Mouse (Mus musculus) small intestine, adult 2 months (tissue): Measurements from ENCODE around the gene Edem1. TPM values are rescaled to one million over a fixed set of nuclear protein-coding genes. Genes with fewer than 3 reads are reported as not detected.

Experiments used
- H3K27ac ChIP-seq: fragments of 200-500 bp; 2 replicates; pipeline ENCODE4 v1.5.1; 2012; ENCODE audit warnings: low read depth, low read length, control low read depth, inconsistent platforms; ENCODE audit not compliant: insufficient read depth
- H3K27me3 ChIP-seq: fragments of 200-500 bp; 2 replicates; pipeline ENCODE4 v1.6.1; 2012; ENCODE audit warnings: mild to moderate bottlenecking, moderate library complexity, low read length, inconsistent platforms; ENCODE audit not compliant: control insufficient read depth, insufficient read depth
- H3K36me3 ChIP-seq: fragments of 200-500 bp; 2 replicates; pipeline ENCODE4 v1.6.1; 2012; ENCODE audit warnings: mild to moderate bottlenecking, low read length, control low read depth, inconsistent platforms; ENCODE audit not compliant: control insufficient read depth, insufficient read depth
- H3K4me1 ChIP-seq: fragments of 200-500 bp; 2 replicates; pipeline ENCODE4 v1.6.1; 2012; ENCODE audit warnings: low read length, inconsistent platforms, mixed read lengths; ENCODE audit not compliant: control insufficient read depth, insufficient read depth, insufficient read length
- H3K4me3 ChIP-seq: fragments of 200-500 bp; 2 replicates; pipeline ENCODE4 v1.5.1; 2012; ENCODE audit warnings: low read depth, mild to moderate bottlenecking, control low read depth, inconsistent platforms, low read length, moderate library complexity
- CTCF ChIP-seq: fragments of 200-500 bp; IDR thresholded peaks from 2 replicates; pipeline ENCODE4 v1.5.1; 2012; ENCODE audit warnings: low read depth, mild to moderate bottlenecking, control low read depth, inconsistent platforms, low read length, moderate library complexity, mixed read lengths; ENCODE audit not compliant: insufficient replicate concordance, insufficient read length; ENCODE audit errors: extremely low read depth
- POLR2A ChIP-seq: fragments of 200-500 bp; IDR thresholded peaks from 2 replicates; pipeline ENCODE4 v1.6.1; 2012; ENCODE audit warnings: low read depth, mild to moderate bottlenecking, control low read depth, inconsistent platforms, low read length, moderate library complexity
- WGBS: fragments of 180-500 bp; shearing (Covaris S2); methylation state at CpG from one replicate; pipeline ENCODE4 v1.1.7; 2018; 5-methylcytosine and 5-hydroxymethylcytosine counted together
- polyA plus RNA-seq: library from polyadenylated mRNA; depleted of rRNA; stranded (reverse); fragments of >200 nt; gene quantifications from 2 replicates; pipeline ENCODE4 v1.2.3, GENCODE M21; 2012; rRNA removed

Edem1 gene
- polyA plus RNA-seq, 1 experiment, result 55.9 TPM

- H3K36me3 ChIP-seq, result no peaks in the 10 kb centered on the region
- no peaks in the 10 kb centered on the region for H3K4me1 ChIP-seq
- TF ChIP-seq CTCF (no peak), POLR2A (no peak)
- H3K27ac ChIP-seq, result no peak overlapping the region
- WGBS, result 74% methylated on average over 8 of the region's 8 CpGs
- no peaks in the 10 kb centered on the region for H3K27me3 ChIP-seq
- no peak overlapping the region for H3K4me3 ChIP-seq
Measured at GRCm38 (mm10) chr6:108896525-108897087, 68.2 kb downstream of the Edem1 start.

GRCm38 (mm10) chr6:108899231-108899630, 70.8 kb downstream of the Edem1 start:
- 52% methylated on average over 2 of the region's 2 CpGs for WGBS
- no peaks in the 10 kb centered on the region for H3K4me1 ChIP-seq
- H3K4me3 ChIP-seq, result no peak overlapping the region
- no peaks in the 10 kb centered on the region for H3K27me3 ChIP-seq
- no peak for TF ChIP-seq POLR2A
- TF ChIP-seq CTCF, result no peak
- H3K36me3 ChIP-seq, result no peaks in the 10 kb centered on the region
- H3K27ac ChIP-seq, result no peak overlapping the region

- no peaks in the 10 kb centered on the region for H3K4me1 ChIP-seq
- no peaks in the 10 kb centered on the region for H3K27me3 ChIP-seq
- no peak for TF ChIP-seq CTCF
- no peak for TF ChIP-seq POLR2A
- no peak overlapping the region for H3K27ac ChIP-seq
- no peaks in the 10 kb centered on the region for H3K36me3 ChIP-seq
- H3K4me3 ChIP-seq, result no peak overlapping the region
Measured at GRCm38 (mm10) chr6:108902124-108902523, 73.7 kb downstream of the Edem1 start.

GRCm38 (mm10) chr6:108903280-108903679, 74.8 kb downstream of the Edem1 start:
- 78% methylated on average over 4 of the region's 4 CpGs for WGBS
- no peak overlapping the region for H3K27ac ChIP-seq
- TF ChIP-seq POLR2A (no peak), CTCF (no peak)
- no peaks in the 10 kb centered on the region for H3K36me3 ChIP-seq
- H3K4me3 ChIP-seq, result no peak overlapping the region
- no peaks in the 10 kb centered on the region for H3K27me3 ChIP-seq
- no peaks in the 10 kb centered on the region for H3K4me1 ChIP-seq

- WGBS, result 46% methylated on average over 1 of the region's 1 CpGs
- no peak overlapping the region for H3K27ac ChIP-seq
- H3K4me1 ChIP-seq, result no peaks in the 10 kb centered on the region
- H3K27me3 ChIP-seq, result no peaks in the 10 kb centered on the region
- H3K36me3 ChIP-seq, result no peaks in the 10 kb centered on the region
- TF ChIP-seq CTCF, result no peak
- TF ChIP-seq POLR2A, result no peak
- H3K4me3 ChIP-seq, result no peak overlapping the region
Measured at GRCm38 (mm10) chr6:108906539-108906938, 78.1 kb downstream of the Edem1 start.

Other genes with a start within 250 kb of the Edem1 start
- gene Bhlhe40, start 168.0 kb upstream of the Edem1 start, polyA plus RNA-seq, result 10.7 and 22.2 TPM in 2 replicates
- 6.3 and 9.6 TPM in 2 replicates for gene Arl8b, start 45.5 kb upstream of the Edem1 start, polyA plus RNA-seq